Mouse (Mus musculus): ENCODE results near the gene C1qtnf1. TPM values are rescaled to one million over a fixed set of nuclear protein-coding genes. Genes with fewer than 3 reads are reported as not detected.

The C1qtnf1 gene
- polyA plus RNA-seq, 1 experiment, result 8.4 TPM

- no peak for DNase-seq (ENCODE audit: low read depth, low spot score)
- WGBS, result 35% methylated on average over 11 of the region's 11 CpGs
These were observed 39.5 kb downstream of the C1qtnf1 start for GRCm38 (mm10) chr11:118467441-118468035.

- no peak for DNase-seq (ENCODE audit: low read depth, low spot score)
- 26% methylated on average over 10 of the region's 10 CpGs for WGBS
These were observed 41.6 kb downstream of the C1qtnf1 start for GRCm38 (mm10) chr11:118469509-118470160.

GRCm38 (mm10) chr11:118470234-118470966 is 42.4 kb downstream of the C1qtnf1 start:
- peak; percentile 81 for DNase-seq (ENCODE audit: low read depth, low spot score)
- WGBS, result 7% methylated on average over 12 of the region's 12 CpGs

- 28% methylated on average over 13 of the region's 13 CpGs for WGBS
- DNase-seq (ENCODE audit: low read depth, low spot score), result no peak
These were observed 43.7 kb downstream of the C1qtnf1 start for GRCm38 (mm10) chr11:118471676-118472075.

GRCm38 (mm10) chr11:118473161-118473560 is 45.2 kb downstream of the C1qtnf1 start:
- 9% methylated on average over 1 of the region's 1 CpGs for WGBS

GRCm38 (mm10) chr11:118473842-118474500 is 46.0 kb downstream of the C1qtnf1 start:
- 63% methylated on average over 6 of the region's 6 CpGs for WGBS
- DNase-seq (ENCODE audit: low read depth, low spot score), result no peak

More at GRCm38 (mm10) chr11:118473161-118473560, 45.2 kb downstream of the C1qtnf1 start:
- no peak for DNase-seq (ENCODE audit: low read depth, low spot score)

GRCm38 (mm10) chr11:118475496-118476083 is 47.6 kb downstream of the C1qtnf1 start:
- peak; percentile 82 for DNase-seq (ENCODE audit: low read depth, low spot score)
- 22% methylated on average over 7 of the region's 7 CpGs for WGBS

- under 1% methylated on average over 57 of the region's 57 CpGs for WGBS
- DNase-seq (ENCODE audit: low read depth, low spot score), result peak; percentile 85
These were observed 48.7 kb downstream of the C1qtnf1 start, which contains the start of gene Engase for GRCm38 (mm10) chr11:118476396-118477373. Gene Engase (plus strand): TSS chr11:118476829.

- 75% methylated on average over 12 of the region's 12 CpGs for WGBS
These were observed 51.8 kb downstream of the C1qtnf1 start for GRCm38 (mm10) chr11:118479776-118480175.

GRCm38 (mm10) chr11:118481231-118481630 is 53.2 kb downstream of the C1qtnf1 start:
- no peak for DNase-seq (ENCODE audit: low read depth, low spot score)
- WGBS, result 92% methylated on average over 11 of the region's 11 CpGs

More at GRCm38 (mm10) chr11:118479776-118480175, 51.8 kb downstream of the C1qtnf1 start:
- no peak for DNase-seq (ENCODE audit: low read depth, low spot score)

- 90% methylated on average over 14 of the region's 14 CpGs for WGBS
These were observed 53.7 kb downstream of the C1qtnf1 start for GRCm38 (mm10) chr11:118481751-118482150.

GRCm38 (mm10) chr11:118484169-118484568 is 56.2 kb downstream of the C1qtnf1 start:
- 90% methylated on average over 8 of the region's 8 CpGs for WGBS

More at GRCm38 (mm10) chr11:118481751-118482150, 53.7 kb downstream of the C1qtnf1 start:
- DNase-seq (ENCODE audit: low read depth, low spot score), result no peak

GRCm38 (mm10) chr11:118485338-118485737 is 57.3 kb downstream of the C1qtnf1 start:
- 89% methylated on average over 11 of the region's 11 CpGs for WGBS
- no peak for DNase-seq (ENCODE audit: low read depth, low spot score)

More at GRCm38 (mm10) chr11:118484169-118484568, 56.2 kb downstream of the C1qtnf1 start:
- no peak for DNase-seq (ENCODE audit: low read depth, low spot score)

- WGBS, result 66% methylated on average over 3 of the region's 3 CpGs
These were observed 57.8 kb downstream of the C1qtnf1 start for GRCm38 (mm10) chr11:118485780-118486179.

GRCm38 (mm10) chr11:118486281-118486680 is 58.3 kb downstream of the C1qtnf1 start:
- 98% methylated on average over 6 of the region's 6 CpGs for WGBS

More at GRCm38 (mm10) chr11:118485780-118486179, 57.8 kb downstream of the C1qtnf1 start:
- no peak for DNase-seq (ENCODE audit: low read depth, low spot score)

GRCm38 (mm10) chr11:118486881-118487772 is 59.1 kb downstream of the C1qtnf1 start:
- DNase-seq (ENCODE audit: low read depth, low spot score), result no peak
- 74% methylated on average over 29 of the region's 29 CpGs for WGBS

More at GRCm38 (mm10) chr11:118486281-118486680, 58.3 kb downstream of the C1qtnf1 start:
- DNase-seq (ENCODE audit: low read depth, low spot score), result no peak
